Mouse (Mus musculus) hindbrain, embryonic 11.5 days (tissue): Measurements from ENCODE around the gene Cep170. TPM values are rescaled to one million over a fixed set of nuclear protein-coding genes. Genes with fewer than 3 reads are reported as not detected.
A peak's percentile ranks its signal among the peaks of the same experiment; 100 is the strongest.

ENCODE experiments used
- ATAC-seq: fragments of 200-750 bp; cut with Nextera tagmentation; 2 replicates; pipeline ENCODE4 v1.8.0; 2017; ENCODE audit warnings: mild to moderate bottlenecking, moderate TSS enrichment, moderate library complexity; ENCODE audit not compliant: low FRiP score
- DNase-seq: peaks from one replicate; pipeline ENCODE4 v3.0.0-alpha.2; 2015; ENCODE audit warnings: low spot score
- H3K27ac ChIP-seq: fragments of 300-500 bp; sonication (generic); 2 replicates; pipeline ENCODE4 v1.5.1; 2014; ENCODE audit warnings: mild to moderate bottlenecking, low read depth, low read length
- H3K27me3 ChIP-seq: fragments of 300-500 bp; sonication (generic); 2 replicates; pipeline ENCODE4 v1.6.1; 2014; ENCODE audit warnings: mild to moderate bottlenecking, low read length, moderate library complexity, mixed read lengths; ENCODE audit not compliant: control insufficient read depth, insufficient read depth
- H3K36me3 ChIP-seq: fragments of 300-500 bp; sonication (generic); 2 replicates; pipeline ENCODE4 v1.6.1; 2014; ENCODE audit warnings: mild to moderate bottlenecking, low read length, moderate library complexity, mixed read lengths; ENCODE audit not compliant: control insufficient read depth, insufficient read depth
- H3K4me1 ChIP-seq: fragments of 300-500 bp; sonication (generic); replicated peaks from 2 replicates; pipeline ENCODE4 v1.6.1; 2014; ENCODE audit warnings: low read length, mixed read lengths; ENCODE audit not compliant: control insufficient read depth, insufficient read depth
- H3K4me2 ChIP-seq: fragments of 300-500 bp; sonication (generic); replicated peaks from 2 replicates; pipeline ENCODE4 v1.6.1; 2014; ENCODE audit warnings: mild to moderate bottlenecking, low read depth, low read length
- H3K4me3 ChIP-seq: fragments of 300-500 bp; sonication (generic); 2 replicates; pipeline ENCODE4 v1.5.1; 2014; ENCODE audit warnings: low read depth, low read length
- H3K9ac ChIP-seq: fragments of 300-500 bp; sonication (generic); 2 replicates; pipeline ENCODE4 v1.6.1; 2014; ENCODE audit warnings: low read depth, low read length
- H3K9me3 ChIP-seq: fragments of 300-500 bp; sonication (generic); 2 replicates; pipeline ENCODE4 v1.6.1; 2016; ENCODE audit warnings: low read length; ENCODE audit not compliant: control insufficient read depth
- WGBS: fragments of 180-500 bp; shearing (Covaris S2); extraction: QIAGEN DNeasy Blood & Tissue Kit; methylation state at CpG from one replicate; pipeline ENCODE4 v1.1.7; 2014; 5-methylcytosine and 5-hydroxymethylcytosine counted together
- polyA plus RNA-seq: library from polyadenylated mRNA; unstranded; fragments of >200 nt; fragmentation: Nextera tagmentation; extraction: Ambion mirVana; gene quantifications from 2 replicates; pipeline ENCODE4 v1.2.1, GENCODE M21; 2014

Cep170 gene
- polyA plus RNA-seq: 80.1 and 108 TPM in 2 replicates

DNA sequence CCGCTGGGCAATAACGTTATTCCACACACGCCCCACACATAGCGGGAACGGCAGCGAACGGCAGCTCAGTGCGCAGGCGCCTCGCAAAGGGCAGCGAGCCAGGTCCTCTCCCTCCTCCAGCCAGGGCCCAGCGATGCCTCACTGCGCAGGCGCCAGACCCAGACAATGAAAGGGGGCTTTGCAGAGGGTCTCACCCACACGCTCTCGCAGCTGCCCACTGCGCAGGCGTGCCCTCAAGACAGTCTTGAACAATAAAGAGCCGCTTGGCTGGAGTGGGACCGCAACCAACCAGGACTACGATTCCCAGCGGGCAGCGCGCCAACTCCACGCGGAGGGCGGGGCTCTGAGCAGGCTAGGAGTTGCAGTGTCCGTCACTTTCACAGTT, at the start of gene Cep170:
Cep170 (minus strand) TSS at position 32 of the 385 bp plus-strand sequence.
- DNase-seq: peak; percentile 100
- Histone ChIP-seq H3K27me3 (no peaks in the 10 kb centered on the region), H3K9me3 (no peaks in the 10 kb centered on the region), H3K4me3 (peak within 1 kb of the TSS; percentile 93), H3K27ac (peak within 1 kb of the TSS; percentile 100), H3K36me3 (no peaks in the 10 kb centered on the region), H3K9ac (peak within 1 kb of the TSS; percentile 96), H3K4me2 (peak within 1 kb of the TSS; percentile 63), H3K4me1 (no peaks in the 10 kb centered on the region)
- ATAC-seq: peak; percentile 96
- WGBS: under 1% methylated on average over 26 of the region's 28 CpGs

DNA sequence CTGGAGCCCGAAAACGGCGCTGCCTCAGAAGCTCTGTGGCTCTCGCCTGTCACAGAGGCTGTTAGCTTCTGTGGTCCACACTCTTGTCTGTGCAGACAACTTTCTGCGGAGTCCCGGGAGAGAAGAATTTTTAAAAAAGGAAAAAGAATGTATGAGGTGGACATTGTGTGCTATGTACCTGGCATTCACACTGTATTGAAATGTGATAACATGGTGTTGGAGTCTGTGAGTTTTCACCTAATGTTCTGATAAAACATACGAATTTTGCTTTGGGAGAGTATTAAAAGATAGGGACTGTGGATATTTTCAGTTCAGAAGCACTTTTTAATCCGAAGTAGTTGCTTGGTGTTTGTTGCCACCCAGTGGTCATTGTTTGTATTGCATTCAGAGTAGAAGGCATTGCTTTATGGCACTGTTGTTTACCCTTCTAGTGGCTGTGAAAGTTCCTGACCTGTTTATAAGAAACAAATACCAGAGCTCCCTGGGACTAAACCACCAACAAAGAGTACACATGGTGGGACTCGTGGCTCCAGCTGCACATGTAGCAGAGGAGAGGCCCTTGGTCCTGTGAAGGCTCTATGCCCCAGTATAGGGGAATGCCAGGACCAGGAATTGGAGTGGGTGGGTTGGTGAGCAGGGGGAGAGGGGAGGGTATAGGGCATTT, 48.2 kb upstream of the Cep170 start:
- no peak overlapping the region for H3K4me3 ChIP-seq
- DNase-seq (peak; percentile 85), ATAC-seq (0 out of 2 replicates have a peak, but pooled peaks have one; percentile 35)
- H3K9ac ChIP-seq: no peak overlapping the region
- H3K4me1 ChIP-seq: no peaks in the 10 kb centered on the region
- no peaks in the 10 kb centered on the region for H3K36me3 ChIP-seq
- H3K27ac ChIP-seq: no peak overlapping the region
- WGBS: 66% methylated on average over 9 of the region's 9 CpGs
- no peaks in the 10 kb centered on the region for H3K9me3 ChIP-seq
- no peak overlapping the region for H3K4me2 ChIP-seq
- no peaks in the 10 kb centered on the region for H3K27me3 ChIP-seq

DNA sequence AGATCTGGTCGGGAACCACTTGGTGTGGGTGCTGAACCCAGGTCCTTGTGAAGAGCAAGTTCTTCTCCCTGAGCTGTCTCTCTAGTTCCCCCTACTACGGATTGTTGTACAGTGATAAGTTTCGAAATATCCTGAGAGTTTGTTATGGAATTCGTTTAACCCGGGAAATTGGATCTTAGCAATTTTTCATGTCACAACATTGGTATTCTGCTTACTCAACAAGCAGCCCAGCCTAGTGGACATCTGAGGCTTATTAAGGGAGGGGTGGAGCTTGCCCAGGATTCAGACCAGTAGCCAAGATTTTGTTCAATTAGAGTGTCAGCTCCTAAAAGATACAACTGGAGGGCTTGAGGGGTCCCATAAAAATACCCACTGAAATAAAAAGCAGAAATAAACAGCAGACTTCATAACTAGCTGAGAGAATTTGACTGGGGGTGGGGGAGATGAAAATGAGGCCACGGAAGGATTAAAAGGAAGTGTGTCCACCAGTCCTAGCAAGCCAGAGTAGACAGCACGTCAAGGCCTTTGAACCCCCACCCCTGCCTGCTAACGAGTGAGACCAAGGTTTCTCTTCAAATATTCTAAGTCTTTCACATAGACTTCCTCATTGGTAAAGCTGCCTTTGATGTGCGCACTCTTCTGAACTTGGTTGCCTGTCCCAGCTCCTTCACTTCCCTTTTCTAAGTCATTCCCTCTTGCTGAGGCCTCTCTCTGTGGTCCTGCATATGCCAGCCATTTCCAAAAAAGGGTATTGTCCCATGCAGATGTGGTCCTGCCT, 39.1 kb upstream of the Cep170 start:
- ATAC-seq (no peak), DNase-seq (no peak)
- no peaks in the 10 kb centered on the region for H3K27me3 ChIP-seq
- H3K36me3 ChIP-seq: no peaks in the 10 kb centered on the region
- no peak overlapping the region for H3K4me2 ChIP-seq
- no peak overlapping the region for H3K27ac ChIP-seq
- no peak overlapping the region for H3K4me3 ChIP-seq
- no peaks in the 10 kb centered on the region for H3K9me3 ChIP-seq
- H3K4me1 ChIP-seq: no peaks in the 10 kb centered on the region
- H3K9ac ChIP-seq: no peak overlapping the region
- 90% methylated on average over 9 of the region's 9 CpGs for WGBS

DNA sequence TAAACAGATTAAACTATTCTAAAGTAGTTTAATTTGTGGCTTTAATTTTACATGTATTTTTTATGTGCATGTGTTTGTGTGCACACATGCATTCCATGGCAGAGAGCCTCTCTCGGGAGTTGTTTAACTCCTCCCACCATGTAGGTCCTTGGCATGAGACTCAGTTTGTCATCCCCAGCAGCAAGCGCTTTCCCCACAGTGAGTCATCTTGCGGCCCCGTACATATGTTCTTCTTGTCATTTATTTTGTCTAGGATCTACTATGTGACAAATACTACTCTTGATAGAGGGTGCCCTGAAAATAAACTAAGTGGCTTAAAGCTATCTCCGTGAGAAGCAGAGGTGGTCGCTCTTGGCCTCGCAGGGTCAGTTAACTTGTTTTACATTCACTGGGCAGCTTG, 37.5 kb upstream of the Cep170 start:
- WGBS: 95% methylated on average over 7 of the region's 7 CpGs
- no peak for DNase-seq
- H3K27ac ChIP-seq: no peak overlapping the region

DNA sequence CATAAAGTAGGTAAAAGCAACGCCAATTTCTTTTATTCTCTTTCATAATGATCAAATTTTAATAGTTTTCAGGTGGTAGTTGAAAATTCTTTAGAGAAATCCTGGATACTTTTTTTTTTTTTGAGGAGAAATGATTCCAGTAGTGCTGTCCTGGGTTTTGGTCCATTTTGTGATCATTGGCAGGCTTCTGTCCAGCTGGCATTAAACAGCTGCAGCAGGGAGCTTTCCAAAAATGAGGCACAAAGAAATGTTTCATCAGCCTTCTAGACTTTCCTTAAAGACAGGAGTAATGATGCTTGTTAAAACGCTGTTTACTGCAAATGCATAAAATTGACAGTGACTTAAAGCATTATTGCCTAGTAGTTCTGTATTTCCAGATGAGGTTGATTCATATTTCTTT, 35.5 kb upstream of the Cep170 start:
- H3K36me3 ChIP-seq: no peaks in the 10 kb centered on the region
- H3K27me3 ChIP-seq: no peaks in the 10 kb centered on the region
- no peaks in the 10 kb centered on the region for H3K9me3 ChIP-seq
- H3K4me2 ChIP-seq: no peak overlapping the region
- DNase-seq: no peak
- ATAC-seq: no peak
- H3K4me1 ChIP-seq: no peaks in the 10 kb centered on the region
- no peak overlapping the region for H3K9ac ChIP-seq
- no peak overlapping the region for H3K4me3 ChIP-seq
- no peak overlapping the region for H3K27ac ChIP-seq
- 88% methylated on average over 2 of the region's 2 CpGs for WGBS

More for the DNA sequence above, 37.5 kb upstream of the Cep170 start:
- Histone ChIP-seq H3K9me3 (no peaks in the 10 kb centered on the region), H3K4me1 (no peaks in the 10 kb centered on the region), H3K9ac (no peak overlapping the region), H3K36me3 (no peaks in the 10 kb centered on the region), H3K4me2 (no peak overlapping the region), H3K4me3 (no peak overlapping the region), H3K27me3 (no peaks in the 10 kb centered on the region)
- no peak for ATAC-seq

DNA sequence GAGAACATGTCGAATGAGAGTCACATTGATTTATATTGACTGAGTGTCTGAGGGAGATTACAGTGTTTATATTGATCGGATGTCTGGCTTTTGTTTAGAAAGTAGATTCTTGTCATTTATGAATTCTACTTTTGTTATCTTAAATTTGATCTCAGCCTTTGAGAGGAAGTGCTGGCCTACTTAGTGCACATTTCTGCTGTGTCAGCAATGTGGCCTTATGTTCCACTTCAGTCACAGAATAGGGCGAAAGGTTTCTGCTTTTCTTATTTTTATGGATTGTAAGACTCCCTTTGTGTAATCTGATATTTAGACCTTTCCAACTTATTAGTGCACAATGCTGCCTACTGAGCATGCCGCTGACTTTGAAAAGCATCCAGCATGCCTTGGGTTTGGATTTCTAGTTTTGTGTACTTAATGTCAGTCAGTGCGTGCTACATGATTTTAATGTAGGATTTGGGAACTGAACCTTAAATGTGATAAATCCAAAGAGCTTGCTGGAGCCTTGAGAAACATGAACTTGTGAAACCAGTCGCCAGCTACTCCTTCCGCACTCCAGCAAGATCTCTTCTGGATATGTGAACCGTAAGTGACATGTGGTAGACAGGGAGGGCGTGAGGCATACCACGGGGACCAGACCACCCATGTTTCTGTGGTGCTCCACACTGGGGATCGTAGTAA, 34.9 kb upstream of the Cep170 start:
- Histone ChIP-seq H3K27ac (no peak overlapping the region), H3K27me3 (no peaks in the 10 kb centered on the region), H3K4me1 (no peaks in the 10 kb centered on the region), H3K9me3 (no peaks in the 10 kb centered on the region), H3K4me3 (no peak overlapping the region), H3K36me3 (no peaks in the 10 kb centered on the region), H3K4me2 (no peak overlapping the region), H3K9ac (no peak overlapping the region)
- 80% methylated on average over 11 of the region's 11 CpGs for WGBS
- DNase-seq: no peak
- no peak for ATAC-seq

DNA sequence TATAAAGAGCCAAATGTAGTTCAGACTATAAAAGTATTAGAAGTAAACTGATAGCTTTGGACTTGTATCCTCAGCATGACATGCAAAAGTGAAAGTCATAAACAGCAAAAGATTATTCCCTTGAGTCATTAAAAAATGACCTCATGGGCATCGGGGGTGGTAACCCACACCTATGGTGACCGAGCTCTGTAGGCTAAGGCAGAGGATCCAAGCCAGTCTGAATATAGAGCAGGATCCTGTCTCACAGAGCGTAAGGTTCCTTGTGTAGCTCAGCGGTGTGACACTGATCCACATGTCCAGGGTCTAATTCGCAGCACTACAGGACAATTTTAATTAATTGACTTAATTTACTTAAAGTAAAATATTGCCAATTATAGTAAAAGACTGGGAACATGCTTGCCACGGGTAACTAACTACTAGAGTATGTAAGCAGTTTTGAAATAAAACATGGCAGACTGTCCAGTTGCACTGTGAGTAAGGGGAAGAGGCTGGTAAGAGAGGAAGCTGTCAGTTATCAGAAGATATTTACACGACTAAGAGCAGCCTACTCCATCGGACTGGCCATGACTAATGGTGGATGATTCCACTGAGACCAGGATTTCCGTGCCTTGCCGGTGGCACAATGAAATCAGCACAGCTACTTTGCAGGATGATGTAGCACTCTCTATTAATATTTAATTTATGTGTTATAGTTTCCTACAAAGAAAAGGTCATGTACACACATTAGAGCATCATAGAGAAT, 33.4 kb upstream of the Cep170 start:
- H3K4me1 ChIP-seq: no peaks in the 10 kb centered on the region
- no peak overlapping the region for H3K4me2 ChIP-seq
- H3K27ac ChIP-seq: no peak overlapping the region
- H3K9me3 ChIP-seq: no peaks in the 10 kb centered on the region
- ATAC-seq: peak; percentile 17; the same call in 1 of the 2 replicates
- WGBS: 76% methylated on average over 10 of the region's 10 CpGs
- H3K36me3 ChIP-seq: no peaks in the 10 kb centered on the region
- H3K9ac ChIP-seq: no peak overlapping the region
- no peaks in the 10 kb centered on the region for H3K27me3 ChIP-seq
- H3K4me3 ChIP-seq: no peak overlapping the region
- no peak for DNase-seq
